Mouse (Mus musculus): ENCODE measurements around the gene Fbxl8. TPM values are rescaled to one million over a fixed set of nuclear protein-coding genes. Genes with fewer than 3 reads are reported as not detected.

The Fbxl8 gene
- polyA plus RNA-seq, 1 experiment, result 7.6 TPM

DNA sequence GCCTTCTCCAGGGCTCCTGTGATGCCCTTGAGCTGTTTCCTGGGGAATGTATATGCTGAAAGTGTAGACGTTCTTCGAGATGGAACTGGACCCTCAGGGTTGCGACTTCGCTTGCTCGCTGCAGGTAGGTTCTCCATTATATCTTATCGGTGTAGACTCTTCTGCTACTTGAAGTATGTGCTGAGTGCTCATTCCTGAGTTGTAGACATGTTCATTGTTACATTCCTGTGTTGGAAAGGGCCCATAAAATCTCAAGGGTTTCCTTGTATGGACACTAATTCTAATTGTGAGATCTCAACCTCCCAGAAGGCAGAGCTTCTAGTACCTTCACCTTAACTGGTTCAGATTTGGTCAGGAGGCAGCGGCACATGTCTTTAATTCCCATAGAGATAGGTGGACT is 23.4 kb upstream of the Fbxl8 start:
- Histone ChIP-seq H3K27me3 (ENCODE audit: control insufficient read depth, insufficient read depth, insufficient read length) (no peaks in the 10 kb centered on the region), H3K36me3 (ENCODE audit: control insufficient read depth, insufficient read depth) (peaks cover 34% of the 10 kb centered on the region), H3ac (ENCODE audit: control insufficient read depth, insufficient read length, low read depth) (no peak overlapping the region), H3K79me2 (ENCODE audit: control insufficient read depth, insufficient read depth) (no peaks in the 10 kb centered on the region), H3K79me3 (ENCODE audit: low read depth) (no peaks in the 10 kb centered on the region), H3K4me3 (ENCODE audit: insufficient read depth, poor library complexity, severe bottlenecking) (no peak overlapping the region)
- no peak for TF ChIP-seq FOSL1 (IDR thresholded peaks at IDR 0.05; ENCODE audit: insufficient read depth, low read length, poor library complexity, severe bottlenecking)
- no peak for TF ChIP-seq MYOD1 (IDR thresholded peaks at IDR 0.05; ENCODE audit: control insufficient read depth, insufficient read length, low read depth)
- TF ChIP-seq MAX (IDR thresholded peaks at IDR 0.05), result no peak
- no peak for TF ChIP-seq MYOG (IDR thresholded peaks at IDR 0.05; ENCODE audit: control insufficient read depth, extremely low read depth, insufficient read length)
- TF ChIP-seq USF1 (IDR thresholded peaks at IDR 0.05; ENCODE audit: low read depth), result no peak
- TF ChIP-seq CEBPB (IDR thresholded peaks at IDR 0.05; ENCODE audit: low read depth), result no peak
- no peak for TF ChIP-seq CTCF (IDR thresholded peaks at IDR 0.05; ENCODE audit: control insufficient read depth, insufficient read depth, insufficient read length)

- H3K36me3 ChIP-seq (ENCODE audit: control insufficient read depth, insufficient read depth), result peaks cover 39% of the 10 kb centered on the region
- no peaks in the 10 kb centered on the region for H3K79me3 ChIP-seq (ENCODE audit: low read depth)
- no peaks in the 10 kb centered on the region for H3K27me3 ChIP-seq (ENCODE audit: control insufficient read depth, insufficient read depth, insufficient read length)
- H3K79me2 ChIP-seq (ENCODE audit: control insufficient read depth, insufficient read depth), result no peaks in the 10 kb centered on the region
- TF ChIP-seq USF1 (IDR thresholded peaks at IDR 0.05; ENCODE audit: low read depth) (no peak), CEBPB (IDR thresholded peaks at IDR 0.05; ENCODE audit: low read depth) (no peak), MAX (IDR thresholded peaks at IDR 0.05) (no peak), MYOD1 (IDR thresholded peaks at IDR 0.05; ENCODE audit: control insufficient read depth, insufficient read length, low read depth) (no peak), MYOG (IDR thresholded peaks at IDR 0.05; ENCODE audit: control insufficient read depth, extremely low read depth, insufficient read length) (no peak)
- H3K4me3 ChIP-seq (ENCODE audit: insufficient read depth, poor library complexity, severe bottlenecking), result no peak overlapping the region
- H3ac ChIP-seq (ENCODE audit: control insufficient read depth, insufficient read length, low read depth), result no peak overlapping the region
These were observed 12.5 kb upstream of the Fbxl8 start for GRCm38 (mm10) chr8:105251954-105252353.

GRCm38 (mm10) chr8:105252680-105253537 is 11.5 kb upstream of the Fbxl8 start:
- no peaks in the 10 kb centered on the region for H3K79me2 ChIP-seq (ENCODE audit: control insufficient read depth, insufficient read depth)
- TF ChIP-seq MYOD1 (IDR thresholded peaks at IDR 0.05; ENCODE audit: control insufficient read depth, insufficient read length, low read depth) (no peak), CEBPB (IDR thresholded peaks at IDR 0.05; ENCODE audit: low read depth) (no peak), MAX (IDR thresholded peaks at IDR 0.05) (no peak), USF1 (IDR thresholded peaks at IDR 0.05; ENCODE audit: low read depth) (no peak), CTCF (IDR thresholded peaks at IDR 0.05; ENCODE audit: control insufficient read depth, insufficient read depth, insufficient read length) (no peak), MYOG (IDR thresholded peaks at IDR 0.05; ENCODE audit: control insufficient read depth, extremely low read depth, insufficient read length) (no peak), FOSL1 (IDR thresholded peaks at IDR 0.05; ENCODE audit: insufficient read depth, low read length, poor library complexity, severe bottlenecking) (no peak)
- no peaks in the 10 kb centered on the region for H3K27me3 ChIP-seq (ENCODE audit: control insufficient read depth, insufficient read depth, insufficient read length)
- no peaks in the 10 kb centered on the region for H3K79me3 ChIP-seq (ENCODE audit: low read depth)
- H3ac ChIP-seq (ENCODE audit: control insufficient read depth, insufficient read length, low read depth), result no peak overlapping the region
- no peak overlapping the region for H3K4me3 ChIP-seq (ENCODE audit: insufficient read depth, poor library complexity, severe bottlenecking)
- H3K36me3 ChIP-seq (ENCODE audit: control insufficient read depth, insufficient read depth), result peaks cover 39% of the 10 kb centered on the region

- H3K36me3 ChIP-seq (ENCODE audit: control insufficient read depth, insufficient read depth), result peaks cover 38% of the 10 kb centered on the region
- TF ChIP-seq CTCF (IDR thresholded peaks at IDR 0.05; ENCODE audit: control insufficient read depth, insufficient read depth, insufficient read length) (no peak), USF1 (IDR thresholded peaks at IDR 0.05; ENCODE audit: low read depth) (no peak), MYOG (IDR thresholded peaks at IDR 0.05; ENCODE audit: control insufficient read depth, extremely low read depth, insufficient read length) (no peak), MAX (IDR thresholded peaks at IDR 0.05) (no peak), CEBPB (IDR thresholded peaks at IDR 0.05; ENCODE audit: low read depth) (no peak), FOSL1 (IDR thresholded peaks at IDR 0.05; ENCODE audit: insufficient read depth, low read length, poor library complexity, severe bottlenecking) (no peak), MYOD1 (IDR thresholded peaks at IDR 0.05; ENCODE audit: control insufficient read depth, insufficient read length, low read depth) (no peak)
- no peaks in the 10 kb centered on the region for H3K27me3 ChIP-seq (ENCODE audit: control insufficient read depth, insufficient read depth, insufficient read length)
- H3K79me3 ChIP-seq (ENCODE audit: low read depth), result no peaks in the 10 kb centered on the region
- no peak overlapping the region for H3ac ChIP-seq (ENCODE audit: control insufficient read depth, insufficient read length, low read depth)
- no peaks in the 10 kb centered on the region for H3K79me2 ChIP-seq (ENCODE audit: control insufficient read depth, insufficient read depth)
- no peak overlapping the region for H3K4me3 ChIP-seq (ENCODE audit: insufficient read depth, poor library complexity, severe bottlenecking)
These were observed 10.7 kb upstream of the Fbxl8 start for GRCm38 (mm10) chr8:105253766-105254151.

- peak overlapping the region; percentile 55 for H3K4me3 ChIP-seq (ENCODE audit: insufficient read depth, poor library complexity, severe bottlenecking)
- peak overlapping the region; percentile 80 for H3ac ChIP-seq (ENCODE audit: control insufficient read depth, insufficient read length, low read depth)
- H3K36me3 ChIP-seq (ENCODE audit: control insufficient read depth, insufficient read depth), result peaks cover 32% of the 10 kb centered on the region
- H3K27me3 ChIP-seq (ENCODE audit: control insufficient read depth, insufficient read depth, insufficient read length), result no peaks in the 10 kb centered on the region
- no peaks in the 10 kb centered on the region for H3K79me2 ChIP-seq (ENCODE audit: control insufficient read depth, insufficient read depth)
- no peak for TF ChIP-seq FOSL1 (IDR thresholded peaks at IDR 0.05; ENCODE audit: insufficient read depth, low read length, poor library complexity, severe bottlenecking)
- no peak for TF ChIP-seq USF1 (IDR thresholded peaks at IDR 0.05; ENCODE audit: low read depth)
- TF ChIP-seq CTCF (IDR thresholded peaks at IDR 0.05; ENCODE audit: control insufficient read depth, insufficient read depth, insufficient read length), result peak; percentile 93
- TF ChIP-seq CEBPB (IDR thresholded peaks at IDR 0.05; ENCODE audit: low read depth), result no peak
- TF ChIP-seq MYOD1 (IDR thresholded peaks at IDR 0.05; ENCODE audit: control insufficient read depth, insufficient read length, low read depth), result no peak
- peak; percentile 17 for TF ChIP-seq MAX (IDR thresholded peaks at IDR 0.05)
- no peaks in the 10 kb centered on the region for H3K79me3 ChIP-seq (ENCODE audit: low read depth)
These were observed 10.1 kb upstream of the Fbxl8 start for GRCm38 (mm10) chr8:105254152-105254965.
